Mouse (Mus musculus) limb, embryonic 14.5 days (tissue): ENCODE measurements at regions not wholly inside any gene's neighbourhood (a gene's known extent, or its start where the extent isn't known, plus 50 kb on each side); places are given as distances from the start of the nearest gene placed in this dataset.

Source experiments
- ATAC-seq: fragments of 200-750 bp; cut with Nextera tagmentation; 2 replicates; pipeline ENCODE4 v1.8.0; 2017; ENCODE audit warnings: low read depth, moderate number of reproducible peaks, moderate TSS enrichment; ENCODE audit not compliant: low FRiP score
- DNase-seq: peaks from one replicate; pipeline ENCODE4 v3.0.0-alpha.2; 2015; ENCODE audit warnings: low spot score
- H3K27ac ChIP-seq: fragments of 300-500 bp; sonication (generic); replicated peaks from 2 replicates; pipeline ENCODE4 v1.5.1; 2014; ENCODE audit warnings: low read depth, mild to moderate bottlenecking, low read length, moderate library complexity, mixed read lengths
- H3K27me3 ChIP-seq: fragments of 300-500 bp; sonication (generic); 2 replicates; pipeline ENCODE4 v1.6.1; 2014; ENCODE audit warnings: low read length, mixed read lengths; ENCODE audit not compliant: control insufficient read depth, insufficient read depth
- H3K36me3 ChIP-seq: fragments of 300-500 bp; sonication (generic); 2 replicates; pipeline ENCODE4 v1.6.1; 2014; ENCODE audit warnings: mild to moderate bottlenecking, low read length, moderate library complexity, mixed read lengths; ENCODE audit not compliant: control insufficient read depth, insufficient read depth
- H3K4me1 ChIP-seq: fragments of 300-500 bp; sonication (generic); 2 replicates; pipeline ENCODE4 v1.6.1; 2014; ENCODE audit warnings: antibody characterized with exemption, low read length, mixed read lengths; ENCODE audit not compliant: control insufficient read depth, insufficient read depth
- H3K4me2 ChIP-seq: fragments of 300-500 bp; sonication (generic); replicated peaks from 2 replicates; pipeline ENCODE4 v1.6.1; 2014; ENCODE audit warnings: low read depth, mild to moderate bottlenecking, low read length, moderate library complexity; ENCODE audit not compliant: severe bottlenecking
- H3K4me3 ChIP-seq: fragments of 300-500 bp; sonication (generic); replicated peaks from 2 replicates; pipeline ENCODE4 v1.5.1; 2014; ENCODE audit warnings: low read length
- H3K9ac ChIP-seq: fragments of 300-500 bp; sonication (generic); 2 replicates; pipeline ENCODE4 v1.6.1; 2014; ENCODE audit warnings: mild to moderate bottlenecking, low read depth, low read length, moderate library complexity; ENCODE audit not compliant: severe bottlenecking
- H3K9me3 ChIP-seq: fragments of 300-500 bp; sonication (generic); 2 replicates; pipeline ENCODE4 v1.6.1; 2016; ENCODE audit warnings: low read length; ENCODE audit not compliant: control insufficient read depth
- POLR2A ChIP-seq: fragments of 200-500 bp; IDR thresholded peaks from 2 replicates; pipeline ENCODE4 v1.8.0; 2012; ENCODE audit warnings: inconsistent platforms, mild to moderate bottlenecking, moderate library complexity, borderline replicate concordance; ENCODE audit not compliant: insufficient read depth, insufficient read length; ENCODE audit errors: extremely low read depth
- WGBS: fragments of 180-500 bp; shearing (Covaris S2); extraction: QIAGEN DNeasy Blood & Tissue Kit; methylation state at CpG from one replicate; pipeline ENCODE4 v1.1.7; 2014; 5-methylcytosine and 5-hydroxymethylcytosine counted together

DNA sequence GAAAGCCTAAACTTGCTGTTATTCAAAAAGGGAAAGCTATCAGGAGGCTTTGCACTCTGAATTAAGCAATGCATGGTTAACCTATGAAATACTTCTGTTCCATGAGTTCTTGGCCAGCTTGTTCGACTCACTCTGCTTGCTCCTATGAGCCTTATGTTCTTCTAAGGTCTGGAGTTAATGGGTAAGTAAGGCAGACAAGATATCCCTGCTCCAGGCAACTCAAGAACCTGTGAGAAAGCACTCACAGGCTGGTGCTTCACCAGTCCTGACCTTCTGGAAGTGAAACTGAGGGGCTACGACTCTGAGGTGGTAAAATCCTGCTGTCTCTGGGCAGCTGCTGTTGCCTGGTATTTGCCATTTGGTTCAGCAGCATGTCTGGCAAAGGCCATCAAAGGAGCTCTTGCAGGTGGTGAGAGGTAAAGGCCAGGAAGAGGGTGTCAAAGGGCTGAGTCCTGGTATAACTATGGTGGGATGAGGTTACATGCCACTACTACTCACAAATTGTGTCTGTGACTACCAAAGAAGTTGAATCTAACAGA, 484.6 kb upstream of the Mpdz start:
- no peak for ATAC-seq
- DNase-seq = no peak
- no peak overlapping the region for H3K27ac ChIP-seq

DNA sequence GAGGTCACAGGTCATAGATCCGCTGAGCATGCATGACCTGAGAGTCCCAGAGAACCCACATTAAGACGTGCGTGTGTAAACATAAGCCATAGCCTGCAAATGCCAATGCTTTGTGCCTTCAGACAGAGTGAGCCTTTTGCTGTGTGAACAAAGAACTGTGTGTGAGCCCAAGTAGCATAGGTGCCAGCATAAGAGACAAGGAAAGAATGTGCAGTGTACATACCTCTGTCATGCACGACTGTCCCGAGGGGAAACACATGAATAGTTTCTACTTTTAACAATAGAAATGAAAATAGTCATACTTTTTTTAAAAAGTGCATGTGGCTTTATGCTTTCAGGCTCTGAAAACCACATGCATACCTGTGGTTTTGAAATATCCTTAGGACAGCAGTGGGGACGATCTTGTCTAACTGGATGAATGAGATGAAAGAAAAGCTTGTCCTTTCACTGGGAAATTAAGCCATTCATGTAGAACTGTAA, 484.1 kb upstream of the Mpdz start:
- peaks cover 25% of the 10 kb centered on the region for H3K4me1 ChIP-seq
- H3K4me3 ChIP-seq = no peak overlapping the region
- DNase-seq (no peak), ATAC-seq (no peak)
- WGBS = 51% methylated on average over 6 of the region's 6 CpGs
- no peaks in the 10 kb centered on the region for H3K9me3 ChIP-seq
- no peaks in the 10 kb centered on the region for H3K27me3 ChIP-seq
- no peaks in the 10 kb centered on the region for H3K36me3 ChIP-seq
- H3K9ac ChIP-seq = no peak overlapping the region
- TF ChIP-seq POLR2A = no peak
- no peak overlapping the region for H3K4me2 ChIP-seq
- no peak overlapping the region for H3K27ac ChIP-seq

More for the DNA sequence above, 484.6 kb upstream of the Mpdz start:
- Histone ChIP-seq H3K9ac (no peak overlapping the region), H3K4me2 (no peak overlapping the region), H3K36me3 (no peaks in the 10 kb centered on the region), H3K9me3 (no peaks in the 10 kb centered on the region), H3K4me3 (no peak overlapping the region), H3K27me3 (no peaks in the 10 kb centered on the region), H3K4me1 (peaks cover 25% of the 10 kb centered on the region)
- no peak for TF ChIP-seq POLR2A
- WGBS = 55% methylated on average over 2 of the region's 2 CpGs

DNA sequence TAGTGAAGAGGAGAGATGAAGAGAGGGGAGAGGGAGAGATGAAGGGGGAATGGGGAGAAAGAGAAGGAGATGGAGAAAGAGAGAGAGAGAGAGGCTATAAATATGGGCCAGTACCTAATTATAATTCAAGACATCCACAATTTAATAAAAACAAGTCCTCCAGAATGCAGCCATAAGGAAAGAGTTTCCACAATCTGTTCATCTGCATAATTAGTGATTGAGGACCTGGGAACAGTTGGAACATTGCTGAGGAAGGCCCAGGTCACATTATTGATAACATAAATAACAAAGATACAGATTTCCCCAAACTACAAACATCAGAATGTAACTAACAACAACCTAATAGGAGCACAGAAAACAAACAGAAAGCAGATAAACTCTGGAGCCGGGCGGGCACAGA, 483.0 kb upstream of the Mpdz start:
- no peak overlapping the region for H3K4me3 ChIP-seq
- DNase-seq (no peak), ATAC-seq (no peak)

DNA sequence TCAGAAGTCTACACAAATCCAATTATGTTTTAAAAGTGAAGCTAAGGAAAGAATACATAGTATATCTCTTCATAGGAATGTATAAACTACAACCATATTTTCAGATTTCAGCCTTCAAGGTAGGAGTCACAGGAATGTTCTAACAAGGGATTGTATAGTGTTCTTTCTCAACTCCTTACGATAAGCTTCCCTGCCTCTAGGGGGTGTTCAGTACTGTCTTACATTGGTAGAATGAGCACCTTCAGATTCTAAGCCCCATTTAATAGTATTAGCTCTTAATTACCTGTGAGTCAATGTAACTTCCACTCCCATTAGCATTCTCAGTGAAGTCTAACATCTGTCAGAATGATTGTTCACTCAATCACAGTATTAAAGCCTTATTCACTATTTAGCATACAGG, 481.5 kb upstream of the Mpdz start:
- WGBS = 90% methylated on average over 1 of the region's 1 CpGs
- no peak for TF ChIP-seq POLR2A
- H3K4me1 ChIP-seq = peaks cover 25% of the 10 kb centered on the region
- H3K4me3 ChIP-seq = no peak overlapping the region
- no peaks in the 10 kb centered on the region for H3K36me3 ChIP-seq
- no peaks in the 10 kb centered on the region for H3K9me3 ChIP-seq
- no peak overlapping the region for H3K4me2 ChIP-seq
- DNase-seq = no peak
- no peak overlapping the region for H3K9ac ChIP-seq
- ATAC-seq = no peak
- H3K27ac ChIP-seq = no peak overlapping the region
- no peaks in the 10 kb centered on the region for H3K27me3 ChIP-seq

More for the DNA sequence above, 483.0 kb upstream of the Mpdz start:
- Histone ChIP-seq H3K4me1 (peaks cover 25% of the 10 kb centered on the region), H3K4me2 (no peak overlapping the region), H3K9ac (no peak overlapping the region), H3K27me3 (no peaks in the 10 kb centered on the region), H3K36me3 (no peaks in the 10 kb centered on the region), H3K27ac (no peak overlapping the region), H3K9me3 (no peaks in the 10 kb centered on the region)
- TF ChIP-seq POLR2A = no peak
- 51% methylated on average over 2 of the region's 2 CpGs for WGBS

DNA sequence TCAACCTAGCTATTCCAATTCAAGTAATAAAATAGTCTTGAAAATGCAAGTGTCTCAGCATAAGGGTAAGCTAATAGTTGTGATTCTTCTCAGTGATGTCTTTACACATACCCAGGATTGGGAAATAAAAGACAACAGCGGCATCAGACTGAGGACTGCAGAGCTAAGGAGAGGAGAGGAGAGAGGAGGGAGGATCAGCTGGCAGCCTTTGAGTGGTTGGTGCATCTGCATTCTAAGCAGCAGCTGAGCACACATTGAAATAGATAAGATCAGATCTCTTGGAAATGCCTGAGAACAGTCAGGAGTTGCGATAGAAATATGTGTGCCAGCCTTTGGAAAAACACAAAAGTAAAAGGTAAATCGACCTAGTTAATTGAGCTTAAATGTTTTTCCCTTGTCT, 480.3 kb upstream of the Mpdz start:
- Histone ChIP-seq H3K4me3 (no peak overlapping the region), H3K9ac (no peak overlapping the region), H3K4me2 (no peak overlapping the region), H3K4me1 (peaks cover 18% of the 10 kb centered on the region), H3K27ac (no peak overlapping the region), H3K9me3 (no peaks in the 10 kb centered on the region), H3K36me3 (no peaks in the 10 kb centered on the region), H3K27me3 (no peaks in the 10 kb centered on the region)
- TF ChIP-seq POLR2A = no peak
- no peak for ATAC-seq
- no peak for DNase-seq
- 79% methylated on average over 3 of the region's 3 CpGs for WGBS

DNA sequence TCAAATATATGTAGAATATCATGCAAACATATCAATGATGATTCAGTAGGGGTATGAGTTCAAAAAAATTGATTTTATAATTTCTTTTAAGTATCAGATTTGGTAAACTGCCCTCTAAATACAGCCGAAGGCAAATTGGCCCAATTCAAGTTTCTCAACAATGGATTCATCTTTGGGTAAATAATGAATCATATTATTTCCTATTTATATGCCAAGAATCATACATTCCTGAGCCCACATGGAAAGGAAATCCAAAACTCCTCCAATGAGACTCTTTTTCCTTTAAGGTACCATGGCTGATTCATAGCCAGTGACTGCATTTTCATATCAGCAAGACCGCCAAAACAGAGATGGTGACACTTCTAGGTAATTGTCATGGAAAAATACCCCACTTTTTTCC, 472.4 kb upstream of the Mpdz start:
- Histone ChIP-seq H3K9me3 (no peaks in the 10 kb centered on the region), H3K27ac (no peak overlapping the region), H3K27me3 (no peaks in the 10 kb centered on the region), H3K4me1 (no peaks in the 10 kb centered on the region), H3K4me3 (no peak overlapping the region), H3K36me3 (no peaks in the 10 kb centered on the region), H3K9ac (no peak overlapping the region), H3K4me2 (no peak overlapping the region)
- DNase-seq (no peak), ATAC-seq (no peak)
- WGBS = 90% methylated on average over 2 of the region's 2 CpGs
- TF ChIP-seq POLR2A = no peak
